Mouse (Mus musculus): ENCODE results near the gene Ppp2r5c.

Gene Ppp2r5c

GRCm38 (mm10) chr12:110610713-110611112, 163.8 kb downstream of the Ppp2r5c start:
- DNase-seq (ENCODE audit: low spot score), result no peak

DNA sequence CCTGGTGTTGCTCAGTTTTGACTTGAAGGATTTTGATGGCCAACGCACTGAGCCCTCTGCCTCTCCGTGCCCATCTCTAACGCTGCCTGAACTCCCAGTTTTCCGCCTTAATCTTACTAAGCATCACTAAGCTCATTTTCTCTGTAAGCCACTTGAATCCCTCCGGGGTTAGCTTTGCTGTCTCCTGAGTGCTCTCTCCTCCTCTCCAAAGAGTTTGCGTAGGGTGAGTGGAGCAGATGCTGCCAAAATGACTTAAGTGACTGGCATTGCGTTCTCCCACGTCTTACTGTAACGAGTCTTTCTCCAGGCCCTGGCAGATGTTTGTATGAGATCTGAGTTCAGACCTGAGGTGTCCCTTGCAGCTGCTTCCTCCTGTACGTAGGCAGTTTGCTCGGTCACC, 183.1 kb downstream of the Ppp2r5c start:
- DNase-seq (ENCODE audit: low spot score), result no peak
